Mouse (Mus musculus) erythroblast, adult 5-6 weeks (primary cell): ENCODE measurements at regions not wholly inside any gene's neighbourhood (a gene's known extent, or its start where the extent isn't known, plus 50 kb on each side); places are given as distances from the start of the nearest gene placed in this dataset.

Experiments used
- ATAC-seq: replicated peaks from 2 replicates; pipeline ENCODE4 v1.8.0; 2016; ENCODE audit warnings: moderate number of reproducible peaks, mild to moderate bottlenecking, moderate TSS enrichment, inconsistent platforms; ENCODE audit not compliant: poor library complexity, low FRiP score, severe bottlenecking

DNA sequence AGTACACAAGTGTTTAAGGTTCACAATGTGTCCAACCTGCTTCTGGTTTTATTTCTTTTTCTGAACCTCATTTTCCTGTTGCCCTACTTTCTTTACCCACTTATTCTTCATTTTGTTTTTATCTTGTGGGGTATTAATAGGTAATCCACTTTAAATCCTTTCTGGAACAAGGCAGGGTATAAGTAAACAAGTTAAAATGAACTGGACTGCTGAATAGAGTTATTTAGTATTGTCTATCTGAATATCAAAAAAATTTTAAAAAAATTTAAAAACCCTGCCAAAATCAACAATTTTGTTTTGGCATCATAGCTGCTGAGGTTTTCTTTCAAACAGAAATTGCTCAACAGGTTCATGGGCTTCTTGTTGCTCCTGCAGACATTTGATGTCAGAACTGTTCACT is 170.7 kb upstream of the Cited2 start:
- ATAC-seq: no peak

DNA sequence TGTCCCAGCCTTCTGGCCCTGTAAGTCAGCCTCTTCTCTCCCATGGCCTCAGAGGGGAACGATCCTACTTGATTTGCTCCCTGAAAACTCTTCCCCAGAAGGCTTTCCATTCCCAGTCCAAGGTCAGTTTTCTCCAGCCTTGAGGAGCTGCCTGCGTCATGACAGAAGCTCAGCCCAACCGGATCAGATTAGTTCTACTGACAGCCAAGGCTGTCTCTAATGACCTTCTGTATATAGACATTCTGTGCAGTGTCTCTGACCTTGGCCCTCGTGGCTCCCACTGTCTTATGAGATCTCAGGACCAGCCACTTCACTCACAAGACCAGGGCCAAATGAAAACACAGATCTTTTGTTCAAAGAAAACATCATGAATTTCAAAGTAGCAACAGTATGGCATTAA is 166.6 kb upstream of the Cited2 start:
- no peak for ATAC-seq

DNA sequence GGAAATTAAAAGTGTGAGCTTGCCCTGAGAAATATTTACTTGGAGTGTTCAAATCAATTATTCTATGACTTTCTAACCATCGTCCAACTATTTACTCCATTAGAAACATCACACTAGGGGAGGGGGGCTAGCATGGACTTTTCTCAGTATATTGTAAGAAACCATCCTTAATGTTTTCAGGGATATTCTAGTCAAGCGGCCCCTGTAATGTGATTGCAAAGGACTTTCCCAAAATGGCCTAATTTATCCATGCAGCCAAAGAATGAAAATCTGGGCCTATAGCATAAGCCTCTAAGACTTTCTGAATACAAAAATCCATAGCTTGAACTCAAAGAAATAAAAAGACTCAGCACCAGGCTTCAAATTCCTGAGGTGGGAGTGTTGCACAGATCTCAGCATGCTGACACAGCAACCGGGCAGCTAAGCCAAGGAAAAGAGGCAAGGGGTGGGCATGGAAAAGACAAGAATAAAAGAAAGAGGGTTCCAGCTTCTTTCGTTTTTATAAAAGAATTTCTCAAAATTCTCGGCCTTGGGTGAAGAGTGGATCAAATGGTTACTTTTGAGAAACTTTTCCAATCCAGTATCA is 163.6 kb upstream of the Cited2 start:
- no peak for ATAC-seq

DNA sequence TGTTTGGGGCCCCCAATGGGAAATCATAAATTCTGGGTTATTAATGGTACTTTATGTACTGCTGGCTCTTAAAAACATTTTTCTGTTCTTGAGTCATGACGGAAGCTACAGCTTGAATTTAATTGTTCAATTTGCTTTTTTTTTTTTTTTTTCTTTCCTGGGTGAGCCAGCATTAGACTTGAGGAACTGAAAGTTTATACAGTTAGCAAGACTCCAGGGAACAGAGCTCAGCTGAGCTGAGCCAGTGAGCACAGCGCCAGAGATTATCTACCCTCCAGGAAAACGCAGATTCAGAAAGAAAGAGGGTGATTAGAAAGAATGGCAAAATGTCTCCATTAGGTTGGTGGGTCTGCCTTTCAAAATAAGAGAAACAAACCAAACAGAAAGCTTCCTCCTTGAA is 163.0 kb upstream of the Cited2 start:
- ATAC-seq: no peak

GRCm38 (mm10) chr10:17561466-17561865 is 161.6 kb upstream of the Cited2 start:
- ATAC-seq: no peak

GRCm38 (mm10) chr10:17561977-17562376 is 161.0 kb upstream of the Cited2 start:
- no peak for ATAC-seq

GRCm38 (mm10) chr10:17562410-17563350 is 160.3 kb upstream of the Cited2 start:
- no peak for ATAC-seq

GRCm38 (mm10) chr10:17563351-17563749 is 159.7 kb upstream of the Cited2 start:
- ATAC-seq: no peak

DNA sequence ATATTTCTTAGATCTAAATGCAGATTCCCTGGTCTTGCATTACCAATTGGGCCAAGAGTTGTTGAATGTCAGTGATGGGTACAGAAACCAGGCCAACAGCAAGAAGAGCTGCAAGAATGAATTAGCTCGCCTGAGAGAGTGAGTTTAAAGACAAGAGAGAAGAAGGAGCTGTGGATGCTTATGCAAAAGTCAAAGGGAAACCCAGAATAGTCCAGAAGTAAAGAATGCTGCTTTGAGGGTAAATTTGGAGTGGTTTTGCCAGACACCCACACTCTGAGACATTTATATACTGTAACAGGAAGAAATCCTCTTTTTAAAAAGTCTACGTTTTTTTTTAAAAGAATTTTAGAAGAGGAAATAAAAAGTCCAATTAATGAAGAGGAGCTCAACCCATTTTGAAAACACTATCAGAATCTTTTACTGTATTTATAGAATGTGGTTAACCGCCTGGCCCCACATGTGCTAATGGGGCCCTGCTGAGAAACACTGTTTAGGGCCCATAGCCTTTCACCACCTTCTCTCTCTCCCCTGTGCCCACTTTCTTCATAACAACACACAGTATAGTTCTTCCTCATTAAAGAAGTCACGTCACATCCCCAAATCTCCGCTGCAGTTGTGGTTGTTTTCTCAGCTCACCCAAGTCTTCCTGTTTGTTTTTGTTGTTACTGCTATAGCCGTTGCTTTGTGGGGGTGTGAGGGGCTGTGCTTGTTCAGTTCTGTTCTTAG is 158.0 kb upstream of the Cited2 start:
- no peak for ATAC-seq

- ATAC-seq: no peak
These were observed 156.0 kb upstream of the Cited2 start for GRCm38 (mm10) chr10:17566975-17567374.

DNA sequence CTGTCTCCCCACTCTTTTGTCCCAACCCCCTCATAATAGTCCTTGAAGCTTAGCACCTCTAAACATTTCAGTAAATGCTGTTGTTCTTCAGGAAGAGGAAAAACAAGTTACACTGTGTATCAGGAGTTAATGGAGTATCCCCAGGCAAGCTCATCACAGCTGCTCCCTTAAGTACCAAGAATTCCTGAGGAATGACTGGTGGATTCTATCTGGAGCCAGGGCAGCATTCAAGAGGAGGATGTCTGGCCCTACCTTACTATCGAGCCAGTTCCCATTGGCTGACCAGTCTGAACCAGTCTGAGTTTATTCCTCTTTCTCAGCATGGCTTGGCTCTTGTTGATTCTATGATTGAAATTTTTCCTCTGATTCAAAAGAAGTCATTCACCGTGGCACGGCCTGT is 155.4 kb upstream of the Cited2 start:
- ATAC-seq: no peak

DNA sequence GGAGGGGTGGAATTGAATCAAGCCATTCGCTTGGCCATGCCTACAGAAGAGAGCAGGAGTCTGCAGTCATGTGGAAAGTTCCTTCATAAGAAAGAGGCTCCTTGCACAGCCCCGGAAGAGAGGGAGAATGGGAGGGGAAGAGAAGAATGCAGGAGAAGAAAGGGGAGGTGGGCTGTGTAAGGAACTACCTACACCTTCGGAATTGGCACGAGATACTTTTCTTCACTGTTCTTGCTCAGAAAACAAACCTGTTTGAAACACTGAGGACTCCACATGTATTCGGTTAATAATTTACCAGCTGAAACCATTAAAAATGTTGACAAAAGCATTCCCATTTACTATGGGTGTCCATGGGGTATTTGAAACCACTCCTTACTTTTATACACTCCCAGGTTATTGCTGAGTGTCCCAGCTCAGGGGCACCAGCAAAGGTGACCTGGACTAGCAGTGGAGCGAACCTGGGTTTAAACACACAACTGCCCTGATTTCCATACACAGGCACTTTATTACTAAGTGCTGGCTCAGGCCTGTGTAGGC is 153.4 kb upstream of the Cited2 start:
- no peak for ATAC-seq

GRCm38 (mm10) chr10:17574894-17575293 is 148.1 kb upstream of the Cited2 start:
- ATAC-seq: no peak

DNA sequence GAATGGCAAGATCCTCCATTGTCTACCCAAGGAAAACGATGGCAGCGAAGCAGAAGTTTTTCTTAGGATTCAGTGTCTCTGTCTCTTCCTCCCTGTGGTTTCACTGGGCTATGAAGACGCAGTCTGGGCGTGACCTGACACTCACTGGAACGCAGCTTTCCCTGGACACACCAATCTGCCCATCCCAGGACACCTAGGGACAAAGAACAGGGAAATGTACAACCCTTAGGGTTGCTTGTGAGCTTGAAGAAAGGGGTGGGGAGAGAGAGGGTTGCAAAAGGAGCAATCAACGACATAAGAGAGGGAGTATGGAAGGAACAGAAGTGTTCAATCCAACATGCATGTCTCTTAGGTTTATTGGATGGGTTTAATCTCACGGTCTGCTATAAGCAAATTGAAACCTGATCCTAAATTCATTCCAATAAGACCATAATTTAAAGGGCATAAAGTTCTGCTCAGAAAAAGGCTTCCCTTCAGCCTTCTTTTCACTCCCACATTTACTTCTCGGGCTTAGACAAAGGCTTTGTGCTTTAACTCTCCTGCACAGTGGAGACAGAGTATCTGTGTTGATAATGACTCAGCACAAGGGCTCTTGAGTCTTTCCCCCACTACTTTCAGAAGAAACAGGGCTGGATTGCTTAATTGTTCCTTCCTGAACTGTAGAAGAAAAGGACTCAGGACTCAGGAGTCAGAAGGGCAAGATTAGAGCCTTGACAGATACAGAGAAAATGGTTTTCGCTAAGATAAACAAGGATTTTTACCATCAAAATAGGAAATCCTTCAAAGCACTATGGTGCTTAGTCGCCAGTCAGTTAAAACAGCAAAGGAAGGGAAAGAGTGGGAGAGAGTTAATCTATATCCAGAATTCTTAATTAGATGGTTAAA is 147.3 kb upstream of the Cited2 start:
- ATAC-seq: no peak

- no peak for ATAC-seq
These were observed 146.7 kb upstream of the Cited2 start for GRCm38 (mm10) chr10:17576333-17576750.

DNA sequence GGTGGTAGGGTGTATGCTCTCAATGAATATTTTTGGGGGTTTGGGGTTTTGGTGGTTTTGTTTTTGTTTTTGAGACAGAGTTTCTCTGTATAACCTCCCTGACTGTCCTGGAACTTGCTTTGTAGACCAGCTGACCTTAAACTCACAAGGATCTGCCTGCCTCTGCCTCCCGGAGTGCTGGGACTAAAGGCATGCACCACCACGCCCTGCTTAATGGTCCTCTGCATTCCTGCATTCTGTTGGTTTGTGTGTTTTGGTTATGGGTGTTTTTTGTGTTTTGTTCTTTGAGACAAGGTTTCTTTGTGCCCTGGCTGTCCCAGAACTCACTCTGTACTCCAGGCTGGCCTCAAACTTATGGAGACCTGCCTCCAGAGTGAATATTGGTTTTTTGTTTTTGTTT is 143.6 kb upstream of the Cited2 start:
- no peak for ATAC-seq

DNA sequence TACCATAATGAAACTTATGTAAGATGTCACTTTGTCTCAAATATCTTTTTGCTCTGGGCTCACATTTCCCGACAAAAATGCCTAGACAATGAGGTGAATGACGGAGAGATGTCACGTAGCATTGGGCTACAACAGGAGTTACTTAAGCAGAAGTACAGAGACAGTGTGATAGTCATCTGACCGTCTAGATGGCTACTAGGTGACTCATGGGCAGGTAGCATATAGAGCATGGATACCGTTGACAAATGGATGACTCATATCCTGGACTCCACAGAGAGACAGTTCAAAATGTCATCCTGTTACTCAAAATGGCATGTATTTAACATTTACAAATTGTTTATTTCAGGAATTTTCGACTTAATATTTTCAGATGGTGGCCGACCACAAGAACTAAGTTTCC is 138.2 kb upstream of the Cited2 start:
- ATAC-seq: no peak

GRCm38 (mm10) chr10:17586910-17587309 is 136.1 kb upstream of the Cited2 start:
- no peak for ATAC-seq

DNA sequence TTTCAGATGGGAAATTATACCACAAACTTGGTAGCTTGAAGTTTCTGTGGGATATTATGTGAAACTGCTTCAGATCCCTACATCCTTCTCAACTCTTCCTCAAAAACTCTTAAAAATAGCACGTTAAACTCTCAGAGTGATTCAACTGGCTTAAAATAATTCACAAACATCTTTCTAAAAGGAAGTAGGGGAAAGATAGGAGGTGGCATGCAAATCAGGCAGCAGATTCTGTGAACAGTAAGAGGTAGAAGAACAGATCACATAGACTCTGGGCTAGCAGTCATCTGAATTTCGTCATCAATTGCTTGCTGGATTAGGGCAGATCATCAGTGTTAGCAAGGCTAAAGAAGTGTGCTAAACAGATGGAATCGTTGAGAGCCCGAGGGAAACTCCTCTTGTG is 133.9 kb upstream of the Cited2 start:
- no peak for ATAC-seq

DNA sequence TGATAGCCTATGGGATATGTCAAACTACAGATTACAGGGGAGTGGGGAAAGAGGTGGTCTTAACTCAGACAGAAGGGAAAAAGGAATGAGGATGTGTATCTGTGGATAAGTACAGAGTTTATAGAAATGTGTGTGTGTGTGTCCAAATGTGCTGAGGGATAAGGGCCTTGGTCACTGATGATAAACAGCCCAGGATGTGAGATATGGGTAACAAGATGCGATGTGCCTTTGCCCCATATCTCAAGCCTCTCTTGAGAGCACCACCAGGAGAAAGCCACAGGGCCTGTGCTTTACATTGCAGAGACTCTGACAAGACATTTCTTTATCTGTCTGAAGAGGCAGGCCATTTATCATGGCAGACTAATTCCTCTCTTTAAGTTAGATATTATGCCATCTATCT is 132.8 kb upstream of the Cited2 start:
- no peak for ATAC-seq
